Comparison of ENCODE assay signal across 10 mouse cellular contexts in the genomic region with DNA sequence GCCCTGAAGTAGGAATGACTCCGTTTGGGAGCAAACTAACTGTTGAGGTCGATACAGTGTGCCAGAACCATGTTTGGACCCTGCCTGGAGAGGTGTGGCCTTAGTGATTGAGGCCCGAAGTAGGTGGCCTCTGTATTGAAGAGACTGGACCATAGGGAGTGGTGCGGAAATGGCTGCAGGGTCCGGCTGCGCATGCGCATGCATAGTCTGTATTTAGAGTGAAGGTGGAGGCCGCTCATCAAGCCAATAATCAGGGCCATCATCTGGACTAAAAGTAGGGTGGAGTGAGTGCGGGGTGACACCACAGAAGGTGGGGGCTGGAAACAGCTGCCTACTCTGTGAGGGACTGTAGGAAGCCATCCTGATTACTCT. TPM values are rescaled to one million over a fixed set of nuclear protein-coding genes. Genes with fewer than 3 reads are reported as not detected.
DNase-seq lines count a peak whose midpoint lies in the region; ATAC-seq and TF ChIP-seq lines count a peak whose summit lies in the region.
"Had no signal": no experiment of that assay in that cellular context is flagged by ENCODE, and none has a peak within 500 bp of the region (broad histone marks: within the 10 kb centered on the region; RNA-seq: fewer than 3 reads in every experiment).

No protein-coding gene starts in this region.

- intact Hi-C loops in heart, postnatal 10 days (cut with DNase I): no loop called here

- H3K9me3 ChIP-seq in embryonic facial prominence, embryonic 13.5 days: no peaks in the 10 kb centered on the region
- H3K9me3 ChIP-seq: G1E had no signal

- H3K36me3 ChIP-seq in kidney, adult 2 months (ENCODE audit: control insufficient read depth, insufficient read depth, low read length): no peaks in the 10 kb centered on the region
- H3K36me3 ChIP-seq in embryonic facial prominence, embryonic 13.5 days: peaks cover 4% of the 10 kb centered on the region
- H3K36me3 ChIP-seq: G1E had no signal

- ATAC-seq in embryonic facial prominence, embryonic 13.5 days (ENCODE audit: insufficient number of reproducible peaks, insufficient read depth, low FRiP score, low TSS enrichment, low read depth): no peak

- H3K4me1 ChIP-seq in kidney, adult 2 months (ENCODE audit: control insufficient read depth, insufficient read depth, low read length): peaks cover 7% of the 10 kb centered on the region; the same call in 1 of the 2 replicates
- peaks cover 15% of the 10 kb centered on the region for H3K4me1 ChIP-seq in embryonic facial prominence, embryonic 13.5 days

- H3K4me3 ChIP-seq in kidney, adult 2 months (ENCODE audit: insufficient read depth, low read depth, low read length): no peak overlapping the region
- H3K4me3 ChIP-seq in embryonic facial prominence, embryonic 13.5 days: no peak overlapping the region

- 83% methylated on average over 9 of the region's 9 CpGs for WGBS in kidney, adult 2 months
- 82% methylated on average over 9 of the region's 9 CpGs for WGBS in embryonic facial prominence, embryonic 13.5 days

- peak overlapping the region; percentile 40; the same call in 1 of the 2 replicates for H3K27ac ChIP-seq in kidney, adult 2 months (ENCODE audit: insufficient read depth, low read depth, low read length)
- H3K27ac ChIP-seq in embryonic facial prominence, embryonic 13.5 days: peak overlapping the region; percentile 62
- H3K27ac ChIP-seq: liver, embryonic 14.5 days had no signal

- no peak for TF ChIP-seq POLR2A in kidney, adult 2 months (IDR thresholded peaks at IDR 0.05; ENCODE audit: low read depth, low read length)

- peak overlapping the region; percentile 7; the same call in 1 of the 2 replicates for H3K4me2 ChIP-seq in embryonic facial prominence, embryonic 13.5 days

- no peaks in the 10 kb centered on the region for H3K27me3 ChIP-seq in kidney, adult 2 months (replicated peaks; ENCODE audit: control insufficient read depth, insufficient read depth, low read length)
- H3K27me3 ChIP-seq in embryonic facial prominence, embryonic 13.5 days: no peaks in the 10 kb centered on the region

- H3K9ac ChIP-seq in embryonic facial prominence, embryonic 13.5 days: peak overlapping the region; percentile 36; the same call in 1 of the 2 replicates
- H3K9ac ChIP-seq: liver, embryonic 14.5 days had no signal

- TF ChIP-seq CTCF in kidney, adult 2 months (conservative IDR thresholded peaks at IDR 0.05; ENCODE audit: insufficient read depth, insufficient read length, low read depth, low read length): no peak

- DNase-seq in kidney, adult 2 months: peak; percentile 68
- no peak for DNase-seq in kidney, postnatal 14 days
- peak; percentile 73 to 76 for DNase-seq in heart, postnatal 10 days
- peak; percentile 66 for DNase-seq in lung, postnatal 10 days
- no peak for DNase-seq in natural killer cell, adult 2 months (ENCODE audit: low spot score in 2 of 2)
- no peak for DNase-seq in spleen, postnatal 10 days (ENCODE audit: low spot score in 2 of 2)
- no peak for DNase-seq in spleen, adult 12 weeks (ENCODE audit: low spot score)

RNA-seq across cellular contexts. Expression of a gene that starts 9.7 kb away (rescaled TPM):
- 0.56 TPM in 1 of 2 replicates, not detected in the other for polyA plus RNA-seq in kidney, adult 2 months (2012; rRNA removed)
- polyA plus RNA-seq in embryonic facial prominence, embryonic 13.5 days (2015; fragmentation: Nextera tagmentation; extraction: Ambion mirVana): not detected in 2 replicates
- not detected for total RNA-seq in heart, postnatal 10 days (2021)
- total RNA-seq: G1E had no signal
- polyA plus RNA-seq: G1E; liver, embryonic 14.5 days had no signal

RNA-seq across cellular contexts. Expression of a gene that starts 18.4 kb away (rescaled TPM):
- 5.0 and 23.9 TPM in 2 replicates for polyA plus RNA-seq in kidney, adult 2 months (2012; rRNA removed)
- polyA plus RNA-seq in embryonic facial prominence, embryonic 13.5 days (2015; fragmentation: Nextera tagmentation; extraction: Ambion mirVana): 1.1 and 1.5 TPM in 2 replicates
- 100 to 1,000 TPM; 123 to 128 TPM for total RNA-seq in heart, postnatal 10 days (2021)
- polyA plus RNA-seq: G1E; liver, embryonic 14.5 days had no signal

RNA-seq across cellular contexts. Expression of a gene that starts 21.7 kb away (rescaled TPM):
- 25.3 and 29.6 TPM in 2 replicates for polyA plus RNA-seq in kidney, adult 2 months (2012; rRNA removed)
- 1,060 and 1,259 TPM in 2 replicates for polyA plus RNA-seq in embryonic facial prominence, embryonic 13.5 days (2015; fragmentation: Nextera tagmentation; extraction: Ambion mirVana)
- 100 to 1,000 TPM; 869 to 988 TPM for total RNA-seq in heart, postnatal 10 days (2021)
- polyA plus RNA-seq: G1E had no signal

RNA-seq across cellular contexts. Expression of a gene that starts 33.2 kb away (rescaled TPM):
- polyA plus RNA-seq in kidney, adult 2 months (2012; rRNA removed): 24.1 and 29.9 TPM in 2 replicates
- polyA plus RNA-seq in embryonic facial prominence, embryonic 13.5 days (2015; fragmentation: Nextera tagmentation; extraction: Ambion mirVana): 13.2 and 13.5 TPM in 2 replicates
- total RNA-seq in heart, postnatal 10 days (2021): 10 to 100 TPM; 51.3 to 58.5 TPM

RNA-seq across cellular contexts. Expression of a gene that starts 52.0 kb away (rescaled TPM):
- polyA plus RNA-seq in kidney, adult 2 months (2012; rRNA removed): 3.2 and 3.7 TPM in 2 replicates
- polyA plus RNA-seq in embryonic facial prominence, embryonic 13.5 days (2015; fragmentation: Nextera tagmentation; extraction: Ambion mirVana): 36.2 and 36.8 TPM in 2 replicates
- total RNA-seq in heart, postnatal 10 days (2021): 1 to 10 TPM; 4.1 to 5.9 TPM

Comparison
In these comparisons a context has a peak if more than half of its experiments do, and no peak if none do; other contexts are left out.
1. DNase-seq: peak in kidney, adult 2 months (single experiment), heart, postnatal 10 days (2 of 2) and lung, postnatal 10 days (single experiment); none in kidney, postnatal 14 days (single experiment), natural killer cell, adult 2 months (0 of 2), spleen, postnatal 10 days (0 of 2) and spleen, adult 12 weeks (single experiment).
2. RNA of a gene that starts 21.7 kb away (polyA plus RNA-seq): 1,060 to 1,259 TPM in embryonic facial prominence, embryonic 13.5 days; 25.3 to 29.6 TPM in kidney, adult 2 months; every median in the first group is over 10 times any median in the second.